Mouse (Mus musculus) cerebellum, adult 8-10 months (tissue): ENCODE data around the gene Aff4.
A peak's percentile ranks its signal among the peaks of the same experiment; 100 is the strongest.
"Not testable (repeated sequence)": the region's sequence is repeated elsewhere in the genome, so short reads cannot be mapped to it uniquely, and the experiment has no call there.

Source experiments
- DNase-seq: peaks from one replicate; pipeline ENCODE4 v3.0.0; 2022

Gene Aff4

DNA sequence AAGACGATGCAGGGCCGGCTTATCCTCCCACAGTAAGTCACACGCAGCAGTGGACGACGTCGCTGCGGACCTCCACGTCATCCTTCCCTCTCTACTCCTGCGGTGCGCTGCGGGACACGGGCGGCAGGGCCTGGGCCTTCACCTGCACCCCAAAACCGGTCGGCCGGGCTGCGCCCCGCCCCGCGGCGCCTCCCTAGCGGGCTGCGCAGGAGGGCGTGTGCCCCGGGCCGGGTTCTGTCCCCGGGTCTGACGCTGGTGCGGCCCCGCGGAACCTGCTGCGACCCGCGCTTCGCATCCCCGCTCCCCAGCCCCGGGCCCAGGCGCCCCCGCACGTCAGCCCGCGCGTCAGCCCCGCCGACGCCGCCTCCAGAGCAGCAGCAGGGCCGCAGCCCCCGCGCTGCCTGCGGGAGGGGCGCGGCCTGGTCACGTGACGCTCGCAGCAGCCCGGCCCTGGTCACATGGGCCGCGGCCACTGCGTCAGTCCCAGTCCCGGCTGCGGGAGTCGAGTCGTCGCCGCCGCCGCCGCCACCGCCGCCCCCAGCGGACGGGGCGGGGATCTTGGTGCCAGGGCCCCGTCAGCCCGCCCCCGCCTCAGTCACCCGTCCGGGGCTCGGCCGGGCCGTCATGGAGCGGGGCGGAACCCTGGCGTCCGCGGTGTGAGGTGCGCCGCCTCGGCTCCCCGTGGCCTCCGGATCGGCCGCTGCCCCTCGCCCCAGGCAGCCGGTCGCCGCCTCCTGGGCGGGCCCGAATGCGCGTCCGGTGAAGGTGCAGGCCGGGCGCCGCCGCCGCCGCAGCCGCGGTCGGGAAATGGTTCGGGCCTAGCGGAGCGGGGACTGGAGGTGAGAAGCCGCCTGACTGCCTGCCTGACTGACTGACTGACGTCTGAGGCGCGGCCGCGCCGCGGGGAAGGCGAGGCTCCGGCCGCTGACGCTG lies at the start of gene Aff4:
Gene Aff4, plus strand, starts transcription at position 543 of the 933 bp plus-strand sequence.
- DNase-seq, result peak; percentile 90

DNA sequence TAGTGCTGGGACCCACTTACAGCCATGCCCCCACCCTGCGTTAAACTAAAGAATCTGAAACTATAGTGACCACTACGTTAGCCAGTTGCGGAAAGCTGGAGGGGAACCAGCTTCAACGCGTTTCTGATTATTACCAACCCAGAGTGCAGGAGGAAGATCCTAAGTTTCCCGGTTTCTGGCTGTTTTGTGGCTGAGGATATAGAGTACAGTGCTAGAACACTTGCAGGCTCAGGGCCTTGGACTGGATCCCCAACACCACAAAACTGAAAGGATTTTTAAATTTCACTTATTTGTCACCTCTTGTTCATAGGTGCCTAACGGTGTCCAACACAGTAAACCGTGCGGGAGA lies 49.5 kb upstream of the Aff4 start:
- DNase-seq, result no peak

DNA sequence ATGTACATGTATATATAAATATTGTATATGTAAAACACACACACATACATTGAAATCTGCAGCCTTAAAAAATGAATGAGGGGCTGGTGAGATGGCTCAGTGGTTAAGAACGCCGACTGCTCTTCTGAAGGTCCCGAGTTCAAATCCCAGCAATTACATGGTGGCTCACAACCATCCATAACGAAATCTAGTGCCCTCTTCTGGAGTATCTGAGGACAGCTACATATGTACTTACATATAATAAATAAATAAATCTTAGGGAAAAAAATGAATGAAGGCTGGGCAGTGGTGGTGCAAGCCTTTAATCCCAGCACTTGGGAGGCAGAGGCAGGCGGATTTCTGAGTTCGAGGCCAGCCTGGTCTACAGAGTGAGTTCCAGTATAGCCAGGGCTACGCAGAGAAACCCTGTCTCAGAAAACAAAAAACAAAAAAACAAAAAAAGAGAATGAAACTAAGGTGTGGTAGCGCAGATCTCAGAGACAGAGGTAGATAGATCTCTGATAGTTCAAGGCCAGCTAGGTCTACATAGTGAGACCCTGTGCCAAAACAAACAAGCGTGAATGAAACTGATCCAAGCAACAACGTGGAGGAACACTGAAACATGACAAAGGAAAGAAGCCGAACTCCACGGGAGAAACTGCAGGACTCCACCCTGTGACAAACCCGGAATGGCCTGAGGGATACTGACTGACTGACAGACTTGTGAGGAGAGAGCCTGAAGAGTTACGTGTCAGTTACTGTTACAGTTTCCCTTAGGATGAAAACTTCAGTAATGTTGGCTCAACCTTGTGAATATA lies 46.4 kb upstream of the Aff4 start:
- no peak for DNase-seq

DNA sequence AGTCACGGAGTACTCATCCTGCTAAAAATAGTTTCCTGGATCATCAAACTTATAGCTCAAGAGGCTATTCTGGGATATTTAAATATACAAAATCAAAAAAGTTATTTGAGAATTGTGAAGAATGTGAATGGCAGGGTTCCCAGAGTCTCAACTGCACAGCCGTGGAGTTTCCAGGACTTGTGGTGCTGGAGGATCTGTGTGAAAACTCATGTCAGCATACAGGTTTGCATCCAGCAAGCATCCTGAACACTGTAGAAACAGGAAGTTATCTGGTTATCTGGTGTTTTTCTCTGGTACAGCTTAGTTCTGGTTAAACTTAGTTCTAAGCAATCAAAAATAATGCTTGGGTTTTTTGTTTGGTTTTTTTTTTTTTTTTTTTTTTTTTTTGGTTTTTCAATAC lies 43.7 kb upstream of the Aff4 start:
- no peak for DNase-seq

DNA sequence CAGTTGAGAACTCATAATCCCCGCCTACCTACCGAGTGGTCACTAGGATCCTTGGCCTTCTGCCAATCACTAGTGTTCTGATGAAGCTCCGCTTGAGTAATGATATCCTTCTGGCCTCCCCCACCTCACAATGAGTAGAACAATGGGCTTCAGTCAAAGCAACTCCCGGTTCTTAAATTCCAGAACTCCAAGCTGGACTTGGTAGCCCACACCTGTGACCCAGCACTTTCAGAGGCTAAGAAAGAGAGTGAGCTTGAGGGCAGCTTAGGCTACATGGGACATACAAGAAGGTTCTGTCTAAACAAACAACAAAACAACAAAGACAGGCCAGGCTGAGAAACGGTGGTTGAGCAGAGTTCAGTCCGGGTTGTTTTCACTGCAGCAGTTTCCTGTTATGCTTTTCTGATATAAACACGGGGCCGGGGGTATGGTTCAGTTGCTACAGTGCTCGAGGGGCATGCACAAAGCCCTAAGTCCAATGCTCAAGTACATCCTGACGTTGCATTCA lies 43.0 kb upstream of the Aff4 start:
- DNase-seq, result no peak

- DNase-seq, result no peak
Measured at GRCm38 (mm10) chr11:53308251-53308864, 42.3 kb upstream of the Aff4 start.

GRCm38 (mm10) chr11:53308884-53309310 lies 41.7 kb upstream of the Aff4 start:
- no peak for DNase-seq

- DNase-seq, result no peak
Measured at GRCm38 (mm10) chr11:53311385-53311784, 39.2 kb upstream of the Aff4 start.

- not testable (repeated sequence) for DNase-seq
Measured at GRCm38 (mm10) chr11:53312823-53313222, 37.8 kb upstream of the Aff4 start.

- DNase-seq, result no peak
Measured at GRCm38 (mm10) chr11:53314770-53315173, 35.9 kb upstream of the Aff4 start.

GRCm38 (mm10) chr11:53316996-53317395 lies 33.6 kb upstream of the Aff4 start:
- DNase-seq, result no peak

DNA sequence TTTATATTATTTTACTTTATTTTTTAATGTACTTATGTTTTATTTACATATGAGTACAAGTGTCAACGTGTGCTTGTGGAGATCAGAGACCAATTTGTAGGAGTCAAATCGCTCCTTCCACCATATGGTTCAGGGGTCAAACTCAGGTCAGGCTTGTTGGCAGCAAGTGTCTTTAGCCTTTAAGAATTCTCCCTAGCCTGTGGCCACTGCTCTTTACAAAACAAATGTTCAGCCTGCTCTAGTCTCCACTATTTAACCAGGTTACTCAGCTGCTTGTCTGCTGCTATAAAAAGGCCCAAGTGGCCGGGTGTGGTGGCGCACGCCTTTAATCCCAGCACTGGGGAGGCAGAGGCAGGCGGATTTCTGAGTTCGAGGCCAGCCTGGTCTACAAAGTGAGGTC lies 32.6 kb upstream of the Aff4 start:
- no peak for DNase-seq

GRCm38 (mm10) chr11:53318568-53318967 lies 32.1 kb upstream of the Aff4 start:
- DNase-seq, result not testable (repeated sequence)

- not testable (repeated sequence) for DNase-seq
Measured at GRCm38 (mm10) chr11:53319867-53320266, 30.8 kb upstream of the Aff4 start.

DNA sequence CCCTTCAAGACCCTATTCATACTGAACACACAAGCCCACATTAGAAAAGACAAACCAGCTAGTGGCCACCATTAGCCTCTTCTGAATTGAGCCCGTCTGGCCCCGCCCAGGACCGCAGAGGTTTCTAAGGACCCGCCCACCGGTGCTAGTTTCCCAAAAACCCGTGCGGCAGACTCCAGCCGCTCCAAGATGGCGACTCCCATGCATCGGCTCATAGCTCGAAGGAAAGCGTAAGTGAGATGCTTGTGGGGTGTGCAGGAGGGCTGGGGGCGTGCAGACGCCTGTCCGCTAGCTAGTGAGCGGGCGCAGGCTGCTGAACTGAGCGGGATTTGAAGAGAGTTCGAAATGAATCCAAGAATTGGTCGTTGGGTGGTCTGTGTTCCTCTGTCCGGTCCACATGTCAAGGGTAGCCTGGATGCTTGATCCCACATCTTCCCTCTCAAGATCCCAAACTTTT lies 26.1 kb upstream of the Aff4 start, which contains the start of gene Zcchc10:
Gene Zcchc10, plus strand, starts transcription at position 168 of the 457 bp plus-strand sequence.
- peak; percentile 84 for DNase-seq

- DNase-seq, result no peak
Measured at GRCm38 (mm10) chr11:53330325-53330724, 20.3 kb upstream of the Aff4 start.

DNA sequence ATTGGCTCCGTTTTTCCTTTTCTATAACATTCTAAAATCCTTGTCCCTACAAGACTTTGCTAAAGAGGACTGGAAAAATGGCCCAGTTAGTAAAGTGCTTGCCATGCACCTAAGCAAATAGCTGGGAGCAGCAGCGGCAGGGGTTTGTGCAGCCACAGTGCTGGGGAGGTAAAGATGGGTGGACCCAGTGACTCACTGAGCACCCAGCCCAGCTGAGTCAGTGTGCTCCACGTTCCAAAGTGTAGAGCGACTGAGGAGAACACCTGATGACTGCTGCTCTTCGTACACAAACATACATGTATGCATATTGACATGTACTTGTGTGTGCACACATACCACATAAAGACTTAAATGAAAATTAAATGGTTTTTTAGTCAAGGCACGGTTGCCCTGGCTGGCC lies 19.5 kb upstream of the Aff4 start:
- no peak for DNase-seq

DNA sequence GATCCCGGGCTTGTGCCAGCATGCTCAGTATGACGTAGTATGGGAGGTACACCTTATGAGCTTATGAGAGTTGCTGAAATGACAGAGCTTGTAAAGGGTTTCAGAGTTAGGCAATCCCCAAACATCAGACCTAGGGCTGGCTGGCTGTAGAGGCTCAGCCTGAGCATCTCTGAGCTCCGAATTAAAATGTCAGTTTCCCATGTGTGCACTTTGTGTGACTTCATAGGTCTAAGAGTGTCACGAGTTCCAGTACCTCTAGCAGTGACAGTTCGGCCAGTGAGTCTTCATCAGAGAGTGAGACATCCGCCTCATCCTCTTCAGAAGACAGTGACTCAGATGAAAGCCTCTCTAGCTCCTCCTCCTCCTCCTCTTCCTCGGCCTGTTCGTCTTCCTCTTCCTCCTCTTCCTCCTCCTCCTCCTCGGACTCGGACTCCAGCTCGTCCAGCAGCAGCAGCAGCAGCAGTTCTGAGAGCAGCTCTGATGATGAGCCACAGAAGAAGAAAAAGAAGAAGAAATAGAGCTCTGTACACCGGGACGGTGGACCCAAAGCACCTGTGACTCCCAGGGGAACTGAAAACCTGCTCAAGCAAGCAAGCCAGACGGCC lies 18.5 kb upstream of the Aff4 start:
- DNase-seq, result no peak

DNA sequence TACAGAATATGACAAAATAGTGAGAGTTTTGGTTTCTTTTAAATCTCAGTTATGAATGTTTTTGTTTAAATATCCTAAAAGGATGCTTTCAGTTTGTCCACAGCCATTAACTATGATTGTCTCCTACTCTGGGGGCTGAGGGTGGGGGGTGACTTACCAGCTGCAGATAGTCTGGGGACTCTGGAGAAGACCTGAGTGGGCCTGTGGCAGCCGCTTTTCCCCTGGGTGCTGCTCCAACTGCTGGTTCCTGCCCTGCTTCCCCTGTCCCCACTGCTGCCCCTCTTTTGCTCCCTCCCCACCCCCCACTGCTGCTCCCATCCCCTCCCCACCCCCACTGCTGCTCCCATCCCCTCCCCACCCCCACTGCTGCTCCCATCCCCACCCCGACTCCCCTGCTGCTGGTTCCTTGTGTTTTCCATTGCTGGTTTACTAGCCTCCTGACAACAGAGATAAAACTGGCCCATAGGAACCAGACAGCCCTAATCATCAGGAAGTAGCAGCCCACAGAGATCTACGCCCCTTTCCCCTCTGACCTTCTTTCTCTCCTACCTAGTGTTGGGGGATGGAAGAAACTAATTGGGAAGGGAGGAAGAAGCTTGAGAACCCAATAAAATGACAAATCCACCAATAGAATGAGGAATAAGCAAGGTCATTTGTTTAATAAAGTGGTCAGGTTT lies 15.0 kb upstream of the Aff4 start:
- no peak for DNase-seq

DNA sequence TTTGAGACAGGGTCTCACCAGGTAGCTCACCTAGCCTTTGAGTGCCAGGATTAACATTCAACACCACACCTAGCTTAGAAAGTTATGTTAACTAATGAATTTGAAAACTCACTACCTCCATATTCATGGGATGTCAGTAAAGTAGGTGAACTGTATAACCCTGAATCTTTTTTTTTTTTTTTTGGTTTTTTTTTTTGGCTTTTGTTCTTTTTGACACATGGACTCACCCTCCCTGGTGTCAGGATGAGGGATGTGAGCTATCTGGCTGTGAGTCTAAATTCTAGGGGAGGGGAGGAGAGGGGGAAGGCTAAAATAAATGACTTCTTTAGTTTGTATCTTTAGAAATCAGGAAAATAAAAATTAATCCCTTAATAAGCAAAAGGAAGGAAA lies 14.5 kb upstream of the Aff4 start:
- DNase-seq, result no peak

GRCm38 (mm10) chr11:53336924-53337323 lies 13.7 kb upstream of the Aff4 start:
- no peak for DNase-seq

GRCm38 (mm10) chr11:53337684-53338083 lies 12.9 kb upstream of the Aff4 start:
- DNase-seq, result no peak
